Mouse (Mus musculus): ENCODE data around the gene Kcnrg.
"Not testable (repeated sequence)": the region's sequence is repeated elsewhere in the genome, so short reads cannot be mapped to it uniquely, and the experiment has no call there.

The Kcnrg gene

DNA sequence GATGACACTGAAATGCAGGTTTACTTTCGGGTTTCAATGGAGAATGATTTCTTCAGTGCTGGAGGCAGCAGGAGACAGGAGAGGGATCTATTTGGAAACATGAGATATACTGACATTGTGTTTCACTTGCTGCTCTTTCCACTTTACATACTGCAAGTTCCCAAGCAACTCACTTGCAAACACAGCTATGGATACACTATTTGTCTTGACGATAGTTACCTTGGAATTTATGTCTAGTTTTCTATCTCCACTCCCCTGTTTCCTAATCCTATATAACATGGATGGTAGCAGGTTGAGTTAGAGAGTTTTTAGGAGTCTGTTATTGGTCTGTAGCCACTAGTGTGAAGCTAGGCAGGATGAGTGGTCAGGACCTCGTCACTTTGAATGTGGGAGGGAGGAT lies at the start of gene Kcnrg:
Kcnrg (plus strand) TSS at position 301 of the 400 bp plus-strand sequence.
- DNase-seq (ENCODE audit: low spot score), result no peak

DNA sequence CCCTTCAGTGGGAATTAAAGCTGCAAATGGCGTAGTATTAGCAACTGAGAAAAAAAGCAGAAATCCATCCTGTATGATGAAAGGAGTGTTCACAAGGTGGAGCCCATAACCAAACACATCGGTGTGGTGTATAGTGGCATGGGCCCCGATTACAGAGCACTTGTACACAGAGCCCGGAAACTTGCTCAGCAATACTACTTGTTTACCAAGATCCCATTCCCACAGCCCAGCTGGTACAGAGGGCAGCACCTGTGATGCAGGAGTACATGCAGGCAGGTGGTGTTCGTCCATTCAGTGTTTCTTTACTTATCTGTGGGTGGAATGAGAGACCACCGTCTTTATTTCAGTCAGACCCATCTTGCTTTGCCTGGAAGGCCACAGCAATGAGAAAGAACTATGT lies 48.4 kb upstream of the Kcnrg start:
- no peak for DNase-seq (ENCODE audit: low spot score)

DNA sequence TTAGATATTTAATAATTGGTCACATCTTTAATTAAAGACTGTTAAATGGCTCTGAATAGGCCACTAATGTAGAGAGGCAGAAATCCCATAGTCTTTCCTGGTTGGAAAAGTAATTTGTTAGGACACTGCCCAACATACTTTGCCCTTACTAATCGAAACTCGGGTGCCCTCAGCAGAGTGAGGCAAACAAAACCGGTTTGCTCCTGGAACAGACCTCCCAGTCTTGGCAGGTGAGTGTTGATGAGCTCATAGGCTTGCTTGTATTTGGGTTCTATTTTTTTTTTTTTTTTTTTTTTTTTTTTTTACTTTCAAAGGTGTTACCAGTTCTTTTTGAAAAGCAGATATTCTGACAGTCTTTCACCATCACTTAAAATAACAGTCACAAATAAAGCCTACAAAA lies 47.4 kb upstream of the Kcnrg start:
- DNase-seq (ENCODE audit: low spot score), result no peak

DNA sequence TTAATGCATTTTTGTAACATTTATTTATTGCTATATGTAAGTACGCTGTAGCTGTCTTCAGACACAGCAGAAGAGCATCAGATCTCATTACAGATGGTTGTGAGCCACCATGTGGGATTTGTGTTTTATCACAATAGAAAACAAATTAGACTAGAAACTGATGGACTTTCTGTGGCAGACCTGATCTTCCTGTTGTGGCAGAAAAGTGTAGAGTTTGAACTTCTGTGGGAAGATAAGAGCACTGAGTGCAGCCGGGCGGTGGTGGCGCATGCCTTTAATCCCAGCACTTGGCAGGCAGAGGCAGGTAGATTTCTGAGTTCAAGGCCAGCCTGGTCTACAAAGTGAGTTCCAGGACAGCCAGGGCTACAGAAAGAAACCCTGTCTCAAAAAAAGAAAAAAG lies 41.0 kb upstream of the Kcnrg start:
- DNase-seq (ENCODE audit: low spot score), result not testable (repeated sequence)

DNA sequence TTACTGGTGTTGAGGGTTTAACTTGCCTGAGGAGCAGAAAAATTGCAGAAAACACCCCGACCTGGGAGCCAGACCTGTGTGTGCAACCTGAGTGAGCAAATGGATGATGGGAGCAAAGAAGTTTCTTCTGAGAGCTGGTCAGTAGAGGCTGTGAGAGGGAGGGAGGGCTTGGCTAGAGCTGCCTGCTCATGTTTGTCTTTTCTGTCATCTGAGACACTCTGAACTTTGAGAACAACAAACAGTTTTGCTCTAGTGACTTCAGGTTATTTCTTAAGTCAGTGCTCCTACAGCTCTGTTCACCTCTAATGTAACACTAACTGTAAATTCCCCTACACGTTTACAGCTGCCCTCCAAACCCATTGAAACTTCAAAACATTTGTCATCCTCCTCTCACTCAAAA lies 37.9 kb upstream of the Kcnrg start:
- DNase-seq (ENCODE audit: low spot score), result no peak

DNA sequence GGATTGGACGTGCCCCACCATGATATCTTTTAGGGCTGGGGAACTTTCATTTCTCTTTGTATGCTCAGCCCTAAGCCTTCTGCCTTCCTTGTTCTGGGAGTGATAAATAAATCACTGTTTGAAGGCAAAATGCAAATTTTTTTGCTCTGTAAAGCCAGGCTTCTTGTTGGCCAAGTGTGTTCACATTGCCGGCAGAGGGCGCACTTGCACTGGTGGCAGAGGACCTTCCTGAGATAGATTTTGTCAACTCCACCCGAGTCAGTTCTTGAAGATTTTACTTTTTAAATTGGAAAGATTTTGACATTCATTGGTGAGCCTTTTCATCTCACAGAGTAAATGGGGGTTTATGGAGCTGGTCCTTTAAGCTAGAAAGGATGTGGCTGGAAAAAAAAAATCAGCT lies 35.9 kb upstream of the Kcnrg start:
- peak; percentile 87 for DNase-seq (ENCODE audit: low spot score)

DNA sequence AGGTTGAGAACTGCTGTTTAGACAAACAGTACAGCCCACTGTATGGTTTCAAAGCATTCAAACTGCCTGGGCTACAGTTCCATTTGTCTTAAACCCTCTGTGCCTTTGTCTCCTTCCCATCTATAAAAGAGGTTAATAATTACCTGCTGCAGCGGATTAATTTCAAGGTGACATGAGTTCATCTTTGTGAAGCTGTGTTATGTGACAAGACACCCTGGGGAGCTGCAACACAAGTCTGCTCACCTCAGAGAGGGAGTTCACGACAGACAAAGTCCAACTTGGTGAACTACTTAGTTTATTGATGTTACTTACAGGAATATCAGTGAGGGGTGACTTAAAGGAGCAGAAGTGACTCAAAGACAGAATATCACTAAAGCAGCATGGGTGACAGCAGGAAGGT lies 35.1 kb upstream of the Kcnrg start:
- DNase-seq (ENCODE audit: low spot score), result no peak

DNA sequence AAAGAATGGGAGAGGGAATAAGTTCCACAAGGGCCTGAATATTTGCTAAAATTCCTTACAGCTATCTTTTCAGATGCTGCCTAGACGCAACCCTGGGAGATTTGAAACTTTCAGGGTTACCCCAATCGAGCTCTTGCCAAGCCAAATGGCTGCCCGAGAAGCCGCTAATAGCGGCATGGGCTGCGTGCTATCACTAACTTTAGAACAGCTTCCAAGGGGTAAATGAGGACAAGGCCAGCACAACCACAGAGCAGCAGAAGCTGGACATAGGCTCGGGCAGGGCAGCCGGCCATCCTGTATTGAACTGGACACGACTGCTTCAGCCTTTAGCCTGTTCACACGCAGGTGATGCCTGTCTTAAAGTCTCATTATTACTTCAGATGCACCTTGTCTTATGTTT lies 32.2 kb upstream of the Kcnrg start:
- no peak for DNase-seq (ENCODE audit: low spot score)

DNA sequence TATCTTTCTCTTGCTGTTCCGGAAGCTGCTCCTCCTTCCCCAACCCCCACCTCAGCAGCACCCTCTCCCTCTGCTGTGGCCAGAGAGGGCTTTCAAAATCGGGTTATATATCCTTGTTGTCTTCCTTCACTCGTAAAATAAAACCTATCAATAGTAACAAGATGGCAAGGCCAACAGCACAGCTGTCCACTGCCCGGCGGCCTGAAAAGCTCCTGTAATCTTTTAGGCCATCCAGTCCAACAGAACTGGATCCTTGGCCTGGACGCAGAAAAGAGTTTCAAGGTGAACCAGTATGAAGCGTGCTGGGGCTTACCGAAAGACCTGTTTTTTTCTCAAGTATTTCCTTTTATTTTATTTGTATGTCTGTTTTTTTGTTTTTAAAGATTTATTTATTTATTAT lies 31.3 kb upstream of the Kcnrg start:
- DNase-seq (ENCODE audit: low spot score), result no peak

DNA sequence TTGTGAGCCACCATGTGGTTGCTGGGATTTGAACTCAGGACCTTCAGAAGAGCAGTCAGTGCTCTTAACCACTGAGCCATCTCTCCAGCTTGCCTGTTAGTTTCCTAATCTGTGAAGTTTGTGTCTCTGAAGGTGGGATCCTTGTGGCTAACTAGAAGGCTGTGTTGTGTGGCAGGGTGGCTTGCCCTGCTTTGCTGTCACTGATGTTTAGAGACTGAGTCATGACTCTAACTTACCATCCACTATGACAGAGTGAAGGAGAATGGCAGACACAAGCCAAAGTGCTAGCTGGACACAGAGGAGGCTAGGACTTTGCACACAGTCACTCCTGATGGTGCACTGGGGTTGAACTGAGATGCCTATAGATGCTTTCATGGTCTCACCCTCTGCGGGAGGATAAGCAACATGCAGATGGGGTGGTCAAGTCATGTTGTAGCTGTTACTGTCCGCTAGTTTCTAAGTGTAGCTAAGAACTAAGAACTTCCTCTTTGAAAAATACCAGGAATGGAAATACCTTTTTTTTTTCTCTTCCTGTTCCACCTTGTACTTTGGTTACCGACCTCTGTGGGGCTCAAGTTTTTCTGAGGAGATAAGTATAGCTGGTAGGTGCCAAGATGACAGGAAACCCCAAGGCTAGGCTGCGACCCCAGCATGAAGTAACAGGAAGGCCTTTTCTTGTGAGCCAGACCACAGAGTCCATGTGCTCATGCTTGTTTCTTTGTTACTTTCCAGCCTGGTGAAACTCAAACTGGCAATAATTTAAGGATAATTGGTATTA lies 17.8 kb upstream of the Kcnrg start:
- DNase-seq (ENCODE audit: low spot score), result no peak

DNA sequence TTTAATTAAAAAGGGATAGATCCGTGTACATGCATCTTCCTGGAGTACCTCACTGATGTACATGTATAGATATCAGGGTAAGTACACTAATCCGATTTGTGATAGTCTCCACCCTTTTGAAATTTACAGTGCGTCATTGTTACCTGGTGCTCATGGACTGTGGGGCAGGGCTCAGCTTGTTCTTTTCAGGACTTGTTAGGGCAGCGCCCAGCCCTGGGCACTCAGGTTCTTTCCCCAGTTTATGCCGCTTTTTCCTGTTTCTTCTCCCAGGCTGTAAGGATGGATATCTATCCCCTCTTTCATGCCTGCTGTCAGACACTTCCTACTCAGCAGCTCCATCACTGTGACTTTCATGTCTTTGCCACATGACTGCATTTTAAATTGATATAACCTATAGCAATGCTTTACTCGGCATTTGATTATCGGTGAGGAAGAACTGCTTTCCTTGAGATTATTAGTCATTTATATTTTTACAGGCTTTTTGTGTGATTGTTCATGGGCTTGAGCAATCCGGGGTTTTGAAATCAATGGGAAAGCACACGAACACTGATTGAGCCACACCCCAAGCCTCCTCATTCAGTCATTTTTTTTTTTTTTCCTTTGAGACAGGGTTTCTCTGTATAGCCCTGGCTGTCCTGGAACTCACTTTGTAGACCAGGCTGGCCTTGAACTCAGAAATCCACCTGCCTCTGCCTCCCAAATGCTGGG lies 10.4 kb upstream of the Kcnrg start:
- DNase-seq (ENCODE audit: low spot score), result no peak

DNA sequence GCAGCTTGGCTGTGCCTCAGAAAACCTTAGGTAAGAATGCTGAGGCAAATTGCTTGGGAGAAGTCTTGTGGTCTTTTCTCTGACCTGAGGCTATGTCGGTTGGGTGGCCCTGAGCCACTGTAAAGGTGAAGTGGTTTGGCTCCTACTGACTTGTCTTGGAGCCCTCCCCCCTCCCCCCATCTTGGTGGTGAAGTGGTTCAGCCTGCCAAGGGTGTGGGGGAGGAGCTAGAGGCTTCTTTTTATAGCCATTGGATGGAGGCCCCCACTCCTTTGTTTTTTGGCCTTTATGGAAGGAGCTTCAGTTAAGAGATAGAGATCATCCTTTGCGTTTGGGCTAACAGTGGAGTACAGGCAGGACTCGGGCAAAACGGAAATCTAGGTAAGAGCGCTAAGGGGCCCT lies 9.3 kb upstream of the Kcnrg start, which contains the start of gene Trim13:
Trim13 (plus strand) TSS at position 280 of the 400 bp plus-strand sequence.
- no peak for DNase-seq (ENCODE audit: low spot score)

DNA sequence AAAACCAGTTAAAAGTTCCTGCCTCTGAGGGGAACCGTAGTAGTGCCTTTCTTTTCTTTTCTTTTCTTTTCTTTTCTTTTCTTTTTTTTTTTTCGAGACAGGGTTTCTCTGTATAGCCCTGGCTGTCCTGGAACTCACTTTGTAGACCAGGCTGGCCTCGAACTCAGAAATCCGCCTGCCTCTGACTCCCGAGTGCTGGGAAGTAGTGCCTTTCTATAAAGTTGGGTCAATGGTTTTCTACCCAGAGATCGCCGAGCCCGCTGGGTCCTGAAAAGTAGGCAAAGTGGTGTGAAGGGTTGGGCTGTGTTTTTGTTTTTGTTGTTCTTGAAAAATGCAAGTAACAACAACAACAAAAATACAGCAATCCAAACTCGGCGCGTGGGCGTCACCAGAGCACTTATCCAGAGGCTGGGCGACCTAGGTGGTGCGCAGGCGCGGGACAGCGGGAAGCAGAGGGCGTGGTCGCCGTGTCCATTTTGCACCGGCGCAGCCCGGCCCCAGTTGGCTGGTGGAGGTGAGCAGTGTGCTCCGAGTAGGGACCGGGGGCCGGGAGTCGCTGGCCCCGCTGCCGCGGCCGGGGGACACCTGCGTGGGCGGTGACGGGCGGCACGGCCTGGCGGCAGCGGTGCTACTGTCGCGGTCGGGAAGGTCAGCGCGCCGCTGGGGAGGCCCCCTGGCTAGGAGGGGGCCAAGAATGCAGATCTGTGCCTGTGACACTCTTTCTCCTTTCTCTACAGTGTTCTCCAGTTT lies 8.0 kb upstream of the Kcnrg start:
- DNase-seq (ENCODE audit: low spot score), result peak; percentile 90

DNA sequence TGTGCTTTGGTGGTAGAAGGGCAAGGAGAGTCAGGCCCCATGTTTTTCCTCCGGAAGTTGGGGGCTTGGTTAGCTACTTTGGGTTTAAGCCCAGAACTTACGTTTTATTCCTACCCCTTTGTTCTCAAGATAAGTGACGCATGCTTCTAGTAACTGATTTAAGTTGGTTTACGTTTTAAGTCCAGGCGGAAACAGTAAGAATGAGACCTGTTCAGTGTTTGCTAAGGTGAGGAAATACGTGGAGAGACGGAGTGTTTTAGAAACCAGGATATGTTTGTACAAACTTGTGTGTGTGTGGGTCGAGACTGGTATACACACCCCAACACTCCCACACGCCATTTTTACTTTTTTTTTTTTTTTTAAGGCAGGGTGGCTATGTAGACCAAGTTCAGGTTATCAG lies 5.9 kb upstream of the Kcnrg start:
- DNase-seq (ENCODE audit: low spot score), result no peak

DNA sequence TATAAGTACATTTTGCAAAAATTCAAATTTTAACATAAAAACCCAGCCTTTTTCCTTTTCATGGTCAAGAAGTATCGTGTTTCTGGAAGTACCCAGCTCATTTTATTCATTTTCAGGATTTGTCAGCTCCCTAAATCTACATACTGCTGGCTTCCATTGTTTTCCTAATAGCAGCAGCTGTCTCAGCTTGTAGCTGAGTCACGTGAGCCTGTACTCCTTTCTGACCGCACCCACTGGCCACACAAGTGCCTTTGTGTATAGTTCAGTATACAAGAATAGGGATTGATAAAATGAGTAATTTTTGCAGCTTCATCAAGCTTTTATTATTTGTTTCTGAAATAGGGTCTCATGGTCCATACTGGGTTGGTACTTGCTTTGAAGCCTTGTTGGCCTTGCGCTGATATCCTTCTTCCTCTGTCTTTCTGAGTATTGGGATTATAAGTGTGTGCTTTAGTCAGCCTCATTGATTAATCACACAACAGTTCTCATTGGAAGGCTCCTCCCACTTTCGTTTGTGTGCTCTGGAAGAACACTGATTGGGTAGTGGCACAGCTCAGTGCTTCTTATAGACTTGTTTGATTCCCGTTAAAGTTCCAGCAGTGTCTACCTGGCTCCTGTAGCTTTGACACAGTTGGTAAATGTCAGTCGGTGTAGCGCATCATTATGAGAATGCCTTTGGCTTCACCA lies 4.0 kb upstream of the Kcnrg start:
- no peak for DNase-seq (ENCODE audit: low spot score)

DNA sequence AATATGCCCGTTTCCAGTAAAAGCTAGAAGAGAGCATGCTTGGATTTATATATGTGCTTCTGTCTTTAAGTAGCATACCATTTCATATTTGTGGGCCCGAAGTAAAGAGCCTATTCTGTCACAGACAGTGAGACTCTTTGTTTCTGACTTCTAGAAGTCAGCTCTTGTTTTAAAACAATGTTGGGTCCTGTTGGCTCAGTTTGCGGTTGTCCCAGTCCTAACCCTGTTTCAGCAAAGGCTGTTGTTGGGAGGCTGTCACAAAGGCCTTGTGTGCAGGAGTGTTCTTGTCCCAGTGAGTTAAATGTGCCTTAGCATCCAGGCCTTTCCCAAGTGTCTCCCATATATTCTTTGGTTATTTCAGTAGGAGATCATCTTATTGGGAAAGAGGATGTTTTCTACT lies 3.2 kb upstream of the Kcnrg start:
- DNase-seq (ENCODE audit: low spot score), result no peak

DNA sequence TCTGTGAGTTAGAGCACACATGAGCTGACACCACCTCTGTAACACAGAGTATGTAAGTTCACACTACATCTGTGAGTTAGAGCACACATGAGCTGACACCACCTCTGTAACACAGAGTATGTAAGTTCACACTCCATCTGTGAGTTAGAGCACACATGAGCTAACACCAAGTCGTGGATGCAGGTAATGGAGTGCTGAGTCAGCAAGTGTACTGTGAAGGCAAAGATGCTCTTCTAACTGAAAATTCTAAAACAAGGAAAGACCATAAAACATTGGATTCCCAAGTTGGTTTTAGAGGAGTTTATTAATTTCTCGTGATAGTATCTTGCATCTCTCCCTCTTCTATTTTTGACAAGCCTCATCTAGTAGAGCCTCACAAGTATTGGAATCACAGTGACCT lies 1.2 kb upstream of the Kcnrg start:
- not testable (repeated sequence) for DNase-seq (ENCODE audit: low spot score)

DNA sequence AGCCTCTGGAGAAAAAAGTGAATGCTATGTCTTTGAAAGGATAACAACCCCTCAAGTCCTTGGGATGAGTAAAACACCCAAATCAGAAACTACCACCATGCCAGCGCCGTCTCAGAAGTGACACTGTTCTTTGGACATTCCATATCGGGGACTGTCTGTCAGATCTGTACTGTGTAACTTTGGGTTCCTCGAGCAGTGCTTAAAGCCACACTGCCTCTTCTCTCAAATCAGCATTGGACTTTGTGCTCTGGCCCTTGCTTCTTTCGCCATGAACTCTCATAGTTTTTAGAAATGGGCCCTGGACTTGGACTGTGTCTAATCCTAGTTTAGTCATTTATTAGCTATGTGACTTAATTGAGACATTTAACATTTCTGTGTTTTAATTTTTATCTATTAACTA lies 4.5 kb downstream of the Kcnrg start:
- no peak for DNase-seq (ENCODE audit: low spot score)

DNA sequence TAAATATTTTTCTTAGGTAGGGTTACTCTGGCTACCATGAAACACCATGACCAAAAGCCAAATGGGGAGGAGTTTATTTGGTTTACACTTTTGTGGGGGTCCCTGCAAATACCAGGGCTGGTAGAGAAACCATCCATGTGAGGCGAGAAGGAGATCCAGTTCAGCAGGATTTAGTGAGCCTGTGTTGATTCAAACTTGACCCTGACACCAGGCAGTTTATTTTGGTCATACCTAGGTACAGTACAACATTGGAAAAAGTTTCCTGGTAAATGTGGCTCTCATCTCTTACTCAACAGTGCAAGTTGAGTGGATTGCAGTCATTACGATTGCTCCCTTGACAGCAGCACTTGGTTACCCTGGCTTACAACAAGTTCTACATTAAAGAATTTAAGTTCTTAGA lies 6.1 kb downstream of the Kcnrg start:
- no peak for DNase-seq (ENCODE audit: low spot score)

DNA sequence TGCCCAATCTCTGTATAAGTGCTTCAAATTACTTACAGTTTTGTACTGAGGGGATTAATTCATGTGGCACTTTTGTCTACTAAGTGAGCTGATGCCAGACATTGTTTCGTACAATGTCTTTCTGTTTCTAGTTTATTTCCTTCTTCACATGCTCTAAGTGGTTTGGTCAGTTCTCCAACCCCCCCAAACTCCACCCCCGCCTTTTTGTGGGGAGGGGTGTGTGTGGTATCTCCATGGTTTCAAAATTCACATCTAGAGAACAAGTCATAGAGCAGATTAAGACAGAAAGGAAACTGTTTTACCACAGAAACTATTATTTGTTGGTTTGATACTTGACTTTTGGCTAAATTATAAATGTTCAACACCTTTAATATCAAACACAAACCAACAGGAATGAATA lies 13.1 kb downstream of the Kcnrg start:
- DNase-seq (ENCODE audit: low spot score), result no peak

DNA sequence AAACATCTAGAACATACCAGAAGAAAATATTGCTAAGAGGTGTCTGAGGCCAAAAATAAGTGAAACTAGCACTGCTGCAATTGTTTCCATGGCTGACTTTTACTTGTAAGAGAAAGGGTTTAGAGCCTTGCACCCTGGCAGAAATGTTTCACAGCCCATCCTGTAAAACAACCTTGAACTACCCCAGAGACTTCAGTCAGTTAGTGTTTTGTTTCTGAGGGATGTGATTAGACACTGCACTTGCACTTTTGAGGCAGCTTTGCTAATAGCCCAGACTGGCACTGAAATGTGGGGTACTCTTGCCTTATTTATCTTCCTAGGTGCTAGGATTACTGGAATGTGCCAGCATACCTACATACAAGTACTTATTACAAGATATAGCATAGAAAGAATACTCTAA lies 28.7 kb downstream of the Kcnrg start:
- DNase-seq (ENCODE audit: low spot score), result no peak

DNA sequence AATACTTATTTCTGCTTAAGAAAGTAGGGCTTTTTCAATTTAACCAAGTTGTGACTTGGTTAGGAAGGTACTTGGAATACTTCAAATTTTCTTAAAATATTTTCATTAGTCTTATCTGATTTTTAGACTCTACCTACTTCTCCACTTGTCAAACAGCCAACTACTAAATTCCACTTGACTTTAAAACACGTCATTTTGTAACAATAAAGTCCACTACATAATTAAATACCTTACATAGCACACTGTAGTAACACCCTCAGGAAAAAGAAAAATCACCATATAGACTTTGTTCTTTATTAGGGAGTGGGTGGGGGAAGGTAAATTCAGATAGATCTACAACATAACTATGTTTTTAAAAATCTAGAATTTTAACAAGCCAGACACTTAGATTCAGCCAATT lies 35.4 kb downstream of the Kcnrg start:
- no peak for DNase-seq (ENCODE audit: low spot score)
